Mouse (Mus musculus) spleen, postnatal 14 days (tissue): ENCODE results near the gene Mmp17.
"Not testable (repeated sequence)": the region's sequence is repeated elsewhere in the genome, so short reads cannot be mapped to it uniquely, and the experiment has no call there.

Source experiments
- DNase-seq, 2 experiments: peaks; one replicate each; pipeline ENCODE4 v3.0.0; 2021 to 2022; ENCODE audit warnings: low spot score in 2 of 2

Gene Mmp17

DNA sequence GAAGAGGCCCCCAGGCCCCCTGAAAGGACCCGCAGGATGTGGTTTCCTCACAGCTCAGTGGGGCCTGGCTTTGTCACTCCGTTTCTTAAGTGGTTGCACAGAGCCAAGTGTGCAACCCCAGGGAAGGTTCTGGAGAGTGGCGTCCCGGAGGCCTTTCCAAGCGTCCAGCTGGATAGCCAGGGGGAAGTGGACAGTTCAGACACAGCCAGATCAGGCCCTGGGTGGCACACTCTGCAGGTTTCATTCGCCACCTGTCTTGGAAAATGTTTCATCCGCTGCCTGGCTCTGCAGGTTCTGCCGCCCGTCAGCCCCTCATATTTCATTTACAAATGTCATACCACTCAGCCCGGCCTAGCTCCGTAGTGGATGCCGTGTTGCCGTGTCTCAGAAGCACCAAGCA, 2.5 kb downstream of the Mmp17 start:
- no peak for DNase-seq

DNA sequence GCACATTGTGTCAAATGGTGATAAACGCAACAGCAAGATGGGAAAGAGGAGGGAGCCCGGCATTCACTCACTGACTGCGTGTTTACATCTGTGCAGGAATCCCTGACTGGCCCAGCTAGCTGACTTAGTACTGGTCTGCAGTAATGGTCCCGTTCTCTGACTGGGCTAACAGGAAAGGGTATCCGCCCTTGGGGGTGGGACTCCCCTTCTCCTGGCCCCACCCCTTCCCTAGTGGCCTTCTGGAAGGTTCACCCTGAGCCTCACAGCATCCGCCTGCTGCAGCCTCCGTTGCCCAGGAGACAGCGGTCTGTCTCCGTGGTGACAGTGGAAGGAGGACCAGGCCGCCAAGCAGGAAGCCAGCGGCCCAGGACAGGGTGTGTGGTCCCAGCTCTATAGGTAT, 6.9 kb downstream of the Mmp17 start:
- no peak for DNase-seq

DNA sequence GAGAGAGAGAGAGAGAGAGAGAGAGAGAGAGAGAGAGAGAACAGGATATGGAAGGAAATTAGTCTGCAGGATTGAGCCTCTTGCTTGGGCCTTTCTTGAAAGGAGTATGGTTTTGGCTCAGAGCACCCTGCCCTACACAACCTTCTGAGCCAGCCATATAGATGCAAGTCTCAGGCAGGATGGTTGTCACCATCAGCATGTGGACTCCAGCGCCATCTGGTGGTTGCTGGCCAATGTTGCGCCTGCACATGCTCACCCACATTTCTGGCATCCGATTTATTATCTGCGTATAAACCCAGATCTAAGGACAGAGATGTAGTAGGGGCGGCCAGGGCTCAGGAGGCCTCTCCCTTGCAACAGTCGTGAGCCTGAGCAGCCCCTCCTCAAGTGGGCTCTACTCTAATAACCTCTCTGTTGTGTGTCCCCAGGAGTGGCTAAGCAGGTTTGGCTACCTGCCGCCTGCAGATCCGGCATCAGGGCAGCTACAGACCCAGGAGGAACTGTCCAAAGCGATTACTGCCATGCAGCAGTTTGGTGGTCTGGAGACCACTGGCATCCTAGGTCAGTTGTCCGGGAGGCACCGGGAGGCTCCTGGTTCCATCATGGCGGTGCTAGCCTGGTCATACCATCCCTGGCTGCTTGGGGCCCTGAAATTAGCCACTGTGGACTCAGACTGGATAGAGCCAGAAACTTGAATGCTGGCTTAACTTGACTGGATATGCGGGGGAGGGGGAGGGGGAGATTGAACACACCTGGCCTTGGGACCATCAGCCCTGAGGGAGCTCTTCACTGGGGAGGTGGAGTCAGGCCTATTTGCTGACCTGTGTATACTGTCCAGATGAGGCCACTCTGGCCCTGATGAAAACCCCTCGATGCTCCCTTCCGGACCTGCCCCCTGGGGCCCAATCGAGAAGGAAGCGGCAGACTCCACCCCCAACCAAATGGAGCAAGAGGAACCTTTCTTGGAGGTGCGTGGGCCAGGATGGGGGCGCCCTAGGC, 10.4 kb downstream of the Mmp17 start:
- peak; percentile 55 to 73 for DNase-seq

DNA sequence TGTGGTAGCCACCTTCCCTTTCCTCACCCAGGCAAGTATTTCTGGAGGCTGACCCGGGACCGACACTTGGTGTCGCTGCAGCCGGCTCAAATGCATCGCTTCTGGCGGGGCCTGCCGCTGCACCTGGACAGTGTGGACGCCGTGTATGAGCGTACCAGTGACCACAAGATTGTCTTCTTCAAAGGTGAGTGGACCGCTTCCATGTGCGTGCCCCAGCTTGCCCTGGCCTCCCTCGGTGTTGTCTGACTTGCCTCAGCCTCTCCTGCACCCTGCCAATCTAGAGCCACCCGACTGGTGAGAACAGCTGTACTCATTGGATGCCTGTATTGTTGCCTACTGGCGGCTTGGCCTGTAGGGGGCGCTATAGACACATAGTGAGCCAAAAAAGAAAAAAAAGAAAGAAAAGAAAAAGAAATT, 18.1 kb downstream of the Mmp17 start:
- DNase-seq: no peak

- no peak for DNase-seq
These were observed 23.5 kb downstream of the Mmp17 start for GRCm38 (mm10) chr5:129607476-129607875.

DNA sequence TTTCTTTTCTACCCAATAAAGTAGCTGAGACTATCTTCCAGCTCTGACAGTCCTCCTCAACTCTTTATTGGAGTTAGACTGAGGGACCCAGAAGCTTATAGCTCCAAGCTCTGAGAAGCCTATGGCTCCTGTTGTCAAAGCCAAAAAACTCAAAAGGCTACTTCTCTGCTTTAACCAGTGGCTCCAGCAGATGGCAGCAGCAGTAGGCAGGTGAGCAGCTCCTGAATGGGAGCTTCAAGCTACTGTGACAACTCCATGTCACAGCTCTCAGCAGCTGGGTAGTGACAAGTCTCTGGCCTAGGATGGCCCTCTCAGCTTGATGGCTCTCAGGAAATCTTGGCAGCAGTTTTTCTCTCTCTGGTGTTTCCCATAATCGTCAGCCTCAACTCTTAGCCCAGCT, 27.1 kb downstream of the Mmp17 start:
- peak in 1 of 2 experiments; percentile 39 for DNase-seq

DNA sequence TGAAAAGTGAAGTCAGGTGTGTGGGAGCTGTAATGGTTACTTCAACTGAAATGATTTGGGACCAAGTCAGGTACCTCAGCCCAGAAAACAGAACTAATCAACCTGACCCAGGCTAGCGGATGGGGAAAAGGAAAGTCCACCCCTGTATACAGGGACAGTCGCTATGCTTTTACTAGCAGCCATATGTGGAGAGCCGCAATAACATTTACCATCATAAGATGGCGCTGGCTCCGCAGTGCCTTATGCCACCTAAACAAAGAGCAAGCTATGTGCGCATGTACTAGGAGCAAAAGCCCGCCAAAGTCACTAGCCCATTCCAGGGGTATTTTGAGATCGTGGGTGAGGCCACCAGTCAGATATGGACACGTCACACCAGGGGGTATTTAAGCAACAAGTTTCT, 36.6 kb downstream of the Mmp17 start:
- DNase-seq: not testable (repeated sequence)

DNA sequence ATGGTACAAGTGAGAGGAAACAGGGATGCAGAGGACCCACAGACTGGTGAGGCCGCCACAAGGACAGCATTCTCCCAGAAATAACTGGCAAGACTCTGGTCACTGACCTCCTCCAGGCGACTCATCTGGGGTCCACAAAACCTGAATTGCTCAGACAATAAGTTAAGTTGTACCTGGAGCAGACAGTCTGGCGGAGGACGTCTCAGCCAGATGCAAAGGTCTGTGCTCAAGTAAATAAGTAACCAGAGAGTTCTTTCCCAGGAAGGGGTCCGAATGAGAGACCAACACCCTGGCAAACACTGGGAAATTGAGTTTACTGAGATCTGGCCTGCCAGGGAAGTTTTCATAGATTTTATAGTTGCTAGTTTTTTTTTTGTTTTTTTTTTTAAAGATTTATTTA, 37.4 kb downstream of the Mmp17 start:
- DNase-seq: no peak

DNA sequence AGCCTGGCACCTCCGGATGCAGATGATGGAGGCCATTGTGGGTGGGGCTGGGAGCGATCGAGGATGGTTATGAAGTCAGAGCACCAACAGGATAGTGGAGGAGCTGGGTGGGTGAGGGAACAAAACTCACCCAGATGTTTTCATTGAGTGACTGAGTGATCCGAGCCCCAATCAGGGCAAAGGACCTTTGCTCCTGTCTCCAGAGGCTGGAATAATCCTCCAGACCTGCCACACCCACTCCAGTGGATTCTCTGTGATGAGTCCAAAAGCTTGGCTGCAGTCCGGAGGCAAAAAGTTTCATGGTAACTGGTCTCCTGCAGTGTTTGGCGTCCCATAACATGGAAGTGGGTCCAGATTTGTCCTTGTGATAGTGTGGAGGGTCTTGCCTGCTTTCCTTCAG, 42.1 kb downstream of the Mmp17 start:
- no peak for DNase-seq

DNA sequence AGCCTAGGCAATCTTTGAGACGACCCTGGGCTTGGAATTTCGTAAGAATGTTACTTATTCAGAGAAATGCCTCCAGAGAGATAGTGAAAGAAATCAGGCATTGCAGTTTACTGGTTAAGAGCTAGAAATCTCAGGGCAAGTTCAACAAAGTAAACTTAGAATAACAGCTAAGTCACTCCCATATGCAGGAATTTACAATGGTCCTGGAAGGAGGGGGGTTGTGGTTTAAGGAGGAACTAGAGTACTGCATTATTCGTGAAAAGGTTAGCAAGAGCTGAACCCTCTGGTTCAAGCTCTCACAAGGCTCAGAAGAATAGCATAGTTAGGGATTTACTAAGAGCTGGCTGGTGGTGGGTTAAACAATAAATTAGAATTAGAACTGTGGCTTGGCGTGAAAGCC, 42.6 kb downstream of the Mmp17 start:
- not testable (repeated sequence) for DNase-seq

DNA sequence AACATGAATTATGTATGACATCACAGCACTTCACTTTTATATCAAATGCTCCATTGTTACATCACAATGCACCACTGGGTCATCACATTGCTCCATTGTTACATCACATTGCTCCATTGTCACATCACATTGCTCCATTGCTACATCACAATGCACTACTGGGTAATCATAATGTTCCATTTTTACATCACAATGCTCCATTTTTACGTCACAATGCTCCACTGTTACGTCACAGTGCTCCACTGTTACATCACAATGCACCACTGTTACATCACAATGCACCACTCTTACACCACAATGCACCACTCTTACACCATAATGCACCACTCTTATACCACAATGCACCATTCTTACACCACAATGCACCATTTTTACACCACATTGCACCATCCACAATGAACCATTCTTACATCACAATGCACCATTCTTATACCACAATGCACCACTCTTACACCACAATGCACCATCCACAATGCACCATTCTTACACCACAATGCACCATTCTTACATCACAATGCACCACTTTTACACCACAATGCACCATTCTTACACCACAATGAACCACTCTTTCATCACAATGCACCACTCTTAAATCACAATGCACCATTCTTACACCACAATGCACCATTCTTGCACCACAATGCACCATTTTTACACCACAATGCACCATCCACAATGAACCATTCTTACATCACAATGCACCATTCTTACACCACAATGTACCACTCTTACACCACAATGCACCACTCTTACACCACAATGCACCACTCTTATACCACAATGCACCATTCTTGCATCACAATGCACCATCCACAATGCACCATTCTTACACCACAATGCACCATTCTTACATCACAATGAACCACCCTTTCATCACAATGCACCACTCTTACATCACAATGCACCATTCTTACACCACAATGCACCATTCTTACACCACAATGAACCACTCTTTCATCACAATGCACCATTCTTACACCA, 48.6 kb downstream of the Mmp17 start:
- not testable (repeated sequence) for DNase-seq

GRCm38 (mm10) chr5:129650858-129651257, 66.9 kb downstream of the Mmp17 start:
- DNase-seq: no peak

GRCm38 (mm10) chr5:129657016-129657415, 73.0 kb downstream of the Mmp17 start:
- no peak for DNase-seq

DNA sequence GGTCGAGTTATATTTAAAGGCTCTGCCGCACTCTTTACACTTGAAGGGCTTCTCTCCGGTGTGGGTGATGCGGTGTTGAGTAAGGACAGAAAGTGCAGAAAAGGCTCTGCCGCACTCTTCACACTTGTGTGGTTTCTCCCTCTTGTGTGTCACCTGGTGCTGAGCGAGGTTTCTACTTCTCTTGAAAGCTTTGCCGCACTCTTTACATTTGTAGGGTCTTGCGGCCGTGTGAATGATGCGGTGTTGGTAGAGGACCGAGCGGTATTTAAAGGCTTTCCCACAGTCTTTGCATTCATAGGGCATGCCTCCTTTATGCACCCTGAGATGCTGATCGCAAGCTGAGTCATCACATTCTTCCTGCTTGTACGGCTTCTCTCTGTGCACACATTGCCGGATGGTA, 74.0 kb downstream of the Mmp17 start:
- no peak for DNase-seq
